Mouse (Mus musculus): ENCODE measurements around the gene Zfp946. TPM values are rescaled to one million over a fixed set of nuclear protein-coding genes. Genes with fewer than 3 reads are reported as not detected.

Zfp946 gene
- total RNA-seq, 1 experiment: 5.1 TPM

DNA sequence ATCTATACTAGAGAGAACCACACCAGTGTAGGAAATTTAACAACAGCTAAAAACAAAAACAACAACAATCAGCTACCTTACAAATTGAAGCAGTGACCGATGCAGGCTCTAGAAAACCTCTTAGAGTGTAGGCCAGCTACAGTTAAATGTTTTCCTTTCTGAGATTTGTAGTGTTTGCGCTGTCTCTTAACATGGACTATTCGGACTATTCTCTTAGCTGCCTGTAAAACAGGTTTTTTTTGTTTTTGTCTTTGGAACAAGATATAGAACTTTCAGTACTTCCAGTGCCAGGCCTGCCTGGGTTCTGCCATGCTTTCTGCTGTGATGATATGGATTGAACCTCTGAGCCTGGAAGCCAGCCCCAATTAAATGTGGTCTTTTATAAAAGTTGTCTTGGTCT, 23.7 kb downstream of the Zfp946 start:
- Histone ChIP-seq H3K4me3 (ENCODE audit: insufficient read depth in 1 of 2, low read depth in 1 of 2, low read length in 2 of 2, poor library complexity in 1 of 2, severe bottlenecking in 1 of 2) (no peak overlapping the region), H3K27ac (ENCODE audit: insufficient read depth, low read depth, low read length, poor library complexity, severe bottlenecking) (no peak overlapping the region), H3K36me3 (ENCODE audit: control insufficient read depth, insufficient read depth, low read length, poor library complexity, severe bottlenecking) (no peaks in the 10 kb centered on the region), H3K9ac (ENCODE audit: insufficient read depth, low read depth, low read length, poor library complexity, severe bottlenecking) (no peak overlapping the region), H3K9me3 (ENCODE audit: control insufficient read depth, insufficient read depth, low read depth, low read length) (no peaks in the 10 kb centered on the region), H3K4me1 (ENCODE audit: control insufficient read depth in 2 of 2, insufficient read depth in 2 of 2, low read length in 2 of 2, poor library complexity in 1 of 2) (no peaks in the 10 kb centered on the region)
- in situ Hi-C loops (cut with MboI; ENCODE audit: low sequenced_read_pairs in 2 of 2, unreplicated experiment in 2 of 2): no loop called here
- no peak for TF ChIP-seq ZC3H11A (IDR thresholded peaks at IDR 0.05; ENCODE audit: borderline replicate concordance, low read depth, low read length)
- no peak for TF ChIP-seq ZNF384 (IDR thresholded peaks at IDR 0.05; ENCODE audit: low read depth, low read length)
- TF ChIP-seq HCFC1 (IDR thresholded peaks at IDR 0.05; ENCODE audit: borderline replicate concordance, insufficient read depth, low read length): no peak
- no peak for TF ChIP-seq MAFK (IDR thresholded peaks at IDR 0.05; ENCODE audit: insufficient read depth, low read depth, low read length)
- no peak for TF ChIP-seq CHD2 (IDR thresholded peaks at IDR 0.05; ENCODE audit: low read depth, low read length)
- DNase-seq (ENCODE audit: low read depth, low spot score): no peak

DNA sequence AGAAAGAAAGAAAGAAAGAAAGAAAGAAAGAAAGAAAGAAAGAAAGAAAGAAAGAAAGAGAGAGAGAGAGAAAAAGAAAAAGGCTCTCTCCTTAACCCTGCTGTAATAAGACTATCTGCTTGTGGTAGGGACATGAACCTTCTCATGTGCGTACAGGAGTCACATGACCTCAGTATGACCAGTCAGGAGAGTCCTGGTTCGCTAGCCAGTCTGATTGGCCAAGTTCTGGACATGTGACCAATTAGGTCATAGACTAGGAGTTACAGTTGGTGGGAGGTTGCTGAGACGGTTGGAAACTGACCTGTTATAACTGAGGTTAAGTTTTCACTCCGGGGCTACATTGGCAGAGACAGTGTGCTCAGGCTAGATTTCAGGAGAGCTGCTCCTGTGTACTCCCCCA, 73.1 kb downstream of the Zfp946 start:
- H3K36me3 ChIP-seq (ENCODE audit: control insufficient read depth, insufficient read depth, low read length, poor library complexity, severe bottlenecking): no peaks in the 10 kb centered on the region
- in situ Hi-C loops (cut with MboI; ENCODE audit: low sequenced_read_pairs in 2 of 2, unreplicated experiment in 2 of 2): no loop called here
- peaks cover 0 to 2% of the 10 kb centered on the region in 2 experiments; a peak in 1 of 4 replicates for H3K4me1 ChIP-seq (ENCODE audit: control insufficient read depth in 2 of 2, insufficient read depth in 2 of 2, low read length in 2 of 2, poor library complexity in 1 of 2)
- no peak overlapping the region for H3K9ac ChIP-seq (ENCODE audit: insufficient read depth, low read depth, low read length, poor library complexity, severe bottlenecking)
- TF ChIP-seq MAFK (IDR thresholded peaks at IDR 0.05; ENCODE audit: insufficient read depth, low read depth, low read length) (no peak), ZC3H11A (IDR thresholded peaks at IDR 0.05; ENCODE audit: borderline replicate concordance, low read depth, low read length) (no peak), CHD2 (IDR thresholded peaks at IDR 0.05; ENCODE audit: low read depth, low read length) (no peak), ZNF384 (IDR thresholded peaks at IDR 0.05; ENCODE audit: low read depth, low read length) (no peak), HCFC1 (IDR thresholded peaks at IDR 0.05; ENCODE audit: borderline replicate concordance, insufficient read depth, low read length) (no peak)
- H3K4me3 ChIP-seq (ENCODE audit: insufficient read depth in 1 of 2, low read depth in 1 of 2, low read length in 2 of 2, poor library complexity in 1 of 2, severe bottlenecking in 1 of 2): no peak overlapping the region
- H3K9me3 ChIP-seq (ENCODE audit: control insufficient read depth, insufficient read depth, low read depth, low read length): no peaks in the 10 kb centered on the region
- no peak overlapping the region for H3K27ac ChIP-seq (ENCODE audit: insufficient read depth, low read depth, low read length, poor library complexity, severe bottlenecking)
- no peak for DNase-seq (ENCODE audit: low read depth, low spot score)

Other genes with a start within 250 kb of the Zfp946 start
- 2.4 and 2.5 TPM in 2 replicates for gene Zfp994, start 198.6 kb upstream of the Zfp946 start, total RNA-seq (2012; rRNA removed)
- gene CT030661.1, start 109.4 kb upstream of the Zfp946 start, total RNA-seq (2012; rRNA removed): 8.5 and 12.5 TPM in 2 replicates
- 7.2 and 7.9 TPM in 2 replicates for gene Zfp944, start 62.8 kb upstream of the Zfp946 start, total RNA-seq (2012; rRNA removed)
- 6.9 and 7.3 TPM in 2 replicates for gene Zfp758, start 62.8 kb upstream of the Zfp946 start, total RNA-seq (2012; rRNA removed)
- gene Vmn2r111, start 149.3 kb downstream of the Zfp946 start, total RNA-seq (2012; rRNA removed): not detected in 2 replicates
- not detected in 2 replicates for gene Vmn2r112, start 176.7 kb downstream of the Zfp946 start, total RNA-seq (2012; rRNA removed)

All from ES-E14 (cell line).